Mouse (Mus musculus) lung, embryonic 16.5 days (tissue): Measurements from ENCODE around the gene Plcd4. TPM values are rescaled to one million over a fixed set of nuclear protein-coding genes. Genes with fewer than 3 reads are reported as not detected.

Experiments used
- ATAC-seq: fragments of 200-750 bp; cut with Nextera tagmentation; 2 replicates; pipeline ENCODE4 v1.8.0; 2017; ENCODE audit warnings: low read depth, mild to moderate bottlenecking, moderate library complexity
- H3K27ac ChIP-seq: fragments of 300-500 bp; sonication (generic); 2 replicates; pipeline ENCODE4 v1.5.1; 2014; ENCODE audit warnings: mild to moderate bottlenecking, control low read depth, low read length
- H3K27me3 ChIP-seq: fragments of 300-500 bp; sonication (generic); 2 replicates; pipeline ENCODE4 v1.6.1; 2014; ENCODE audit warnings: low read depth, low read length, mixed read lengths; ENCODE audit not compliant: control insufficient read depth, insufficient read depth
- H3K36me3 ChIP-seq: fragments of 300-500 bp; sonication (generic); 2 replicates; pipeline ENCODE4 v1.6.1; 2014; ENCODE audit warnings: low read length; ENCODE audit not compliant: control insufficient read depth, insufficient read depth
- H3K4me1 ChIP-seq: fragments of 300-500 bp; sonication (generic); replicated peaks from 2 replicates; pipeline ENCODE4 v1.6.1; 2014; ENCODE audit warnings: low read length, mixed read lengths; ENCODE audit not compliant: control insufficient read depth, insufficient read depth
- H3K4me2 ChIP-seq: fragments of 300-500 bp; sonication (generic); 2 replicates; pipeline ENCODE4 v1.6.1; 2014; ENCODE audit warnings: low read depth, low read length, control low read depth
- H3K4me3 ChIP-seq: fragments of 300-500 bp; sonication (generic); 2 replicates; pipeline ENCODE4 v1.5.1; 2014; ENCODE audit warnings: mild to moderate bottlenecking, low read length, control low read depth
- H3K9ac ChIP-seq: fragments of 300-500 bp; sonication (generic); 2 replicates; pipeline ENCODE4 v1.6.1; 2014; ENCODE audit warnings: low read length, control low read depth
- H3K9me3 ChIP-seq: fragments of 300-500 bp; sonication (generic); 2 replicates; pipeline ENCODE4 v1.6.1; 2016; ENCODE audit warnings: low read length; ENCODE audit not compliant: control insufficient read depth
- WGBS: fragments of 180-500 bp; shearing (Covaris S2); extraction: QIAGEN DNeasy Blood & Tissue Kit; methylation state at CpG from one replicate; pipeline ENCODE4 v1.1.7; 2014; 5-methylcytosine and 5-hydroxymethylcytosine counted together
- polyA plus RNA-seq: library from polyadenylated mRNA; unstranded; fragments of >200 nt; fragmentation: Nextera tagmentation; extraction: Ambion mirVana; gene quantifications from 2 replicates; pipeline ENCODE4 v1.2.1, GENCODE M21; 2015

The Plcd4 gene
- polyA plus RNA-seq, 1 experiment from 2014 or later, result 0.40 TPM

DNA sequence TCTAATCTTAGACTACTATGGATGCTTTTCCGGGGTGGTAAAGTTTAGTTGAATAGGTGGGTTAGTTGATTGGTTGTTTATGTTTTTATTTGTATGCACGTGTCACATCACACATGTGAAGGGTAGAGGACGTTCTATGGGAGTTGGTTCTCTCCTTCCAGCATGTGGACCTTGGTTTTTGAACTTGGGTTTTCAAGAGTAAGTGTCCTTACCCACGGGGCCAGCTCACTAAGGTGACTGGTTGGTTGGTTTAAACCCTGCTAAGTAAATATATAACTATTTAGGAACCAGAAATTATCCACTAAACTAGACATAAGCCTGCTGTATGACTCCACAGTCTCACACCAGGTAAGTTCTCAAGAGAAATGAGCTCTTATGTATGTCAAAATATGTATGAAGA is 17.9 kb upstream of the Plcd4 start:
- no peak overlapping the region for H3K9ac ChIP-seq
- ATAC-seq, result no peak

DNA sequence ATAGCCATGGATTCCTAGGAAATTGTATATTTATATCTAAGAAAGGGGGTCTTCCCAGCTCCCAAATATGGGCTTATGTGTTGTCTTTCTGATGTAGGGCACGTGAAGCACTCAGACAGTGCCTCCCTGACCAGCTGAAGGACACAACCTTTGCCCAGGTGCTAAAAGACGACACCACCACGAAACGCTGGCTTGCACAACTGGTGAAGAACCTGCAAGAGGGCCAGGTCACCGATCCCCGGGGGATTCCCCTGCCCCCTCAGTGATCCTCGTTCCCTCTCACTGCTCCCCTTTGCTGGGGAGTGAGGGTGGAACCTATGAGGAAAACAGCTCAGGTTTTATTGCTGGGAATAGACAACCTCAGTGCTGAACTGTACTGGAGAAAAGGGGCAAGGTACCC is 14.1 kb upstream of the Plcd4 start:
- Histone ChIP-seq H3K4me1 (no peaks in the 10 kb centered on the region), H3K4me3 (no peak overlapping the region), H3K9me3 (no peaks in the 10 kb centered on the region), H3K4me2 (no peak overlapping the region), H3K27me3 (no peaks in the 10 kb centered on the region), H3K9ac (no peak overlapping the region), H3K27ac (no peak overlapping the region), H3K36me3 (peaks cover 55% of the 10 kb centered on the region)
- WGBS, result 84% methylated on average over 7 of the region's 7 CpGs
- ATAC-seq, result no peak

More for the DNA sequence above, 17.9 kb upstream of the Plcd4 start:
- no peaks in the 10 kb centered on the region for H3K27me3 ChIP-seq
- H3K36me3 ChIP-seq, result peaks cover 57% of the 10 kb centered on the region
- WGBS, result 89% methylated on average over 4 of the region's 4 CpGs
- no peak overlapping the region for H3K4me2 ChIP-seq
- no peak overlapping the region for H3K4me3 ChIP-seq
- no peaks in the 10 kb centered on the region for H3K4me1 ChIP-seq
- H3K27ac ChIP-seq, result no peak overlapping the region
- no peaks in the 10 kb centered on the region for H3K9me3 ChIP-seq

DNA sequence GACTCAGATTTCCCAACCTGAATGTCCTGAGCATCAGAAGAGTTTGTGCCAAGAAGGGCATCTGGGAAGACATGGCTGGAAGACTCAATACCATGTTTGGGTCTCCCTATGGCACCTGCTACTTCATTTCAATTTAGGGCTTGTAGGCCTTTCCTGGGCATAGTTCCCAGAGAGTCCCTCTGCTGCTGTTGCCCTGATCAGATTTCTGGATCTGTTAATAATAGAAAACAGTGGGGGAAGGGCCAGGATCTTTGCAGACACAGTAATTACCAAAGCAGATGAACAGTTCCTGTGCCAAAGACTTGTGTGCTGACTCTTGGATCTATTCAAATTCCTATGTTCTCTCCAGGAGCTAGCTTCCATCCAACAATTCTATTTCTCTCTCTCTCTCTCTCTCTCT is 4.0 kb upstream of the Plcd4 start:
- Histone ChIP-seq H3K27ac (no peak overlapping the region), H3K9me3 (no peaks in the 10 kb centered on the region), H3K36me3 (no peaks in the 10 kb centered on the region), H3K4me2 (no peak overlapping the region), H3K4me1 (no peaks in the 10 kb centered on the region), H3K4me3 (no peak overlapping the region), H3K27me3 (no peaks in the 10 kb centered on the region), H3K9ac (no peak overlapping the region)
- ATAC-seq, result no peak

DNA sequence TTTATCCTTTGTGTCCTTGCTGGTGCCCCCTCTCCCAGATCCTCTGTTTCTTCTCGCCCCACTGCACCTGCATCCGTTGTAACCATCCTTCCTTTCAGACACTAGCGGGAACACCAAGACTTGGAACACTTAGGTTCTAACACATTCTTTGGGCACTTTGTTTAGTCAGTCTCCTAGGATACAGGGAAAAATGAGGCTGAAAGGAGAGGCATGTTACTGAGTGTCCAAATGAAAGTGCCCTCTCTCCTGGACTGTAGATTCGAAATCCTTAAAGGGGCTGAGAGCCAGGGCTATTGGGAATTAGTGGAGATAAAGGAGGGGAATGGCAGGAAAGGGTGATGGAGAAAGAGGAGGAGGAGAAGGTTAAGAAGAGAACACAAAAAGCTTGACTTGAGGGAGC is 1.5 kb downstream of the Plcd4 start, which contains the start of gene Usp37:
TSS of gene Usp37 (minus strand) at position 101 of the 400 bp plus-strand sequence.
- H3K9ac ChIP-seq, result no peak within 1 kb of the TSS
- no peaks in the 10 kb centered on the region for H3K36me3 ChIP-seq
- no peaks in the 10 kb centered on the region for H3K9me3 ChIP-seq
- H3K27ac ChIP-seq, result no peak within 1 kb of the TSS
- no peak within 1 kb of the TSS for H3K4me2 ChIP-seq
- no peaks in the 10 kb centered on the region for H3K4me1 ChIP-seq
- WGBS, result 66% methylated on average over 4 of the region's 4 CpGs
- no peak within 1 kb of the TSS for H3K4me3 ChIP-seq
- no peak for ATAC-seq
- no peaks in the 10 kb centered on the region for H3K27me3 ChIP-seq

DNA sequence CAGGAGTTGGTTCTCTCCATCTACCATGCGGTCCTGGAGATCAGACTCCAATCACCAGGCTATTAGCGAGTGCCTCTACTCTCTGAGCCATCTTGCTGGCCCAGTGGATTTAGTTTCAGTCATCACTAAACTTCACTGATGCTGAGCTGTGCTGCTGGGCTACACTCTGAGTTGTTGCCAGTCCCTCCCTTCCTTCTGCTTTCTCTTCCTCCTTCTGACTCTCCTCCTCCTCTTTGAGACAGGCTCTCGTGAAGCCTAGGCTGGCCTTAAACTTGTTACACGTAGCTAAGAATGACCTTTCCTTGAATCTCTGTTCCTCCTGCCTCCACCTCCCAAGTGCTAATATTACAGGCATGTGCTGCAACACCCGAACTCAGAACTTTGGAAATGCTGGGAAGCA is 16.4 kb downstream of the Plcd4 start:
- Histone ChIP-seq H3K4me1 (no peaks in the 10 kb centered on the region), H3K4me2 (no peak overlapping the region), H3K27ac (no peak overlapping the region), H3K4me3 (no peak overlapping the region), H3K9ac (no peak overlapping the region), H3K36me3 (no peaks in the 10 kb centered on the region), H3K9me3 (no peaks in the 10 kb centered on the region), H3K27me3 (no peaks in the 10 kb centered on the region)
- ATAC-seq, result no peak
- 77% methylated on average over 5 of the region's 5 CpGs for WGBS

DNA sequence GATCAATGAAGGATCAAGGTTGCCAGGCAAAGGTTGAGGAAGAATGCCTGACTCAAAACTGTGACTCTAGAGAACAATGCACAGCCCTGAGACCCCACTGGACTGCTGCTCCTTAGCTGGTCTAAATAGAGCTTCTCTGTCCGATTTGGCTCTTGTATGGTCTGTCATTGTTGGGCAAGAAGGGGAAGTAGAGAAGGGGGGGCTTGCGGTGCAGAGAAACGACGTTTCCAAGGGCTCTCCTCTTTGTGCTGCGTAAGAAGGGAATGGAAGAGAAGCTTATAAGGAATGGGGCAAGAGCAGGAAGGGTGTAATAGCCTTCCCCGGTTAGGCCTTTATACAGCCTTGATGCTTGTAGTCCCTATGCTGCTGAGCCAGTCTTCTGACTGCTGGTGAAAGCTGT is 23.1 kb downstream of the Plcd4 start:
- Histone ChIP-seq H3K36me3 (peaks cover 39% of the 10 kb centered on the region), H3K9me3 (no peaks in the 10 kb centered on the region), H3K9ac (no peak overlapping the region), H3K27ac (no peak overlapping the region), H3K27me3 (no peaks in the 10 kb centered on the region), H3K4me1 (no peaks in the 10 kb centered on the region), H3K4me2 (no peak overlapping the region), H3K4me3 (no peak overlapping the region)
- ATAC-seq, result no peak
- 96% methylated on average over 6 of the region's 6 CpGs for WGBS

DNA sequence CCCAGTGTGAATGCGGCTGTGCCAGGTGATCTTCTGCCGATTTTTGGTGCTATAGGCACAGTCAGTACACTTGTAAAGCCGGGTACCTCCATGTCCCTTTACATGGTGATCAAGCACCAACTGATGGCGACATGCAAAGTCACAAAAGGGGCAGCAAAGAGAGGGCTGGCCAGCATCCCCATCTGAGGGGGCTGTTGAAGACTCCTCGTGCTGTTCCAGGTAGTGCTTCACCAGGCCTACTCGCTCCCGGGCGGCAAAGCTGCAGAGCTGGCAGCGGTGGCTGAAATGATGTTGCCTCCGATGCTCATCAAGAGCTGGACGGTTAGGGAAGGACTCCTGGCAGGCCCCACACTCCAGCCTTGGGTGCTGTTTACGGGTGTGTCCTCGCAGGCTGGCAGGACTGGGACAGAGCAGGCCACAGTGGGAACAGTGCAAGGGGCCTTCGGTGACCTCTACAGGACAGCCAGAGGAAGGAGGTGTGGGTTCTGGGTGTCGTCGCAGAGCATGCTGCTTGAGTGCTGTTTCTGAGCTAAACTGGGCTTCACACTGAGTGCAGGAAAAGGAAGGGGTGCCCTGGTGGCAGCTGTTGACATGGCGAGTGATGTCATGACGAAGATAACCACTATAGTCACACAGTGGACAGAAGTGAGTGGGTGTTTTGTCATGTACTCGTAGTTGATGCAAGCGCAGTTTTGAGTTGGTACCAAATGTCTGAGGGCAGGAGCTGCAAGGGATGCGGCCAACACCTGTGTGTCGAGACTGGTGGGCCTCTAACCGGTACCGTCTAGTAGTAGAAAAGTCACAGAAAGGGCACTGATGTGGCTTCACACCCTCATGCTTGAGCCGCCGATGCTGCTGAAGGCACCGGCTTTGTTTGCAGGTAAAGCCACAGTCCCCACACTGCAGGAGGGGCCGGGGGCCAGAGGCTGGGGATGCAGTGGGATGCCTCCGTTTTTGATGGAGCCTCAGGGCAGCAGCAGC is 27.3 kb downstream of the Plcd4 start:
- no peak overlapping the region for H3K9ac ChIP-seq
- no peaks in the 10 kb centered on the region for H3K27me3 ChIP-seq
- H3K4me2 ChIP-seq, result no peak overlapping the region
- no peak overlapping the region for H3K4me3 ChIP-seq
- no peak overlapping the region for H3K27ac ChIP-seq
- H3K36me3 ChIP-seq, result peaks cover 54% of the 10 kb centered on the region
- no peaks in the 10 kb centered on the region for H3K4me1 ChIP-seq
- ATAC-seq, result no peak
- no peaks in the 10 kb centered on the region for H3K9me3 ChIP-seq
- WGBS, result 90% methylated on average over 29 of the region's 29 CpGs

DNA sequence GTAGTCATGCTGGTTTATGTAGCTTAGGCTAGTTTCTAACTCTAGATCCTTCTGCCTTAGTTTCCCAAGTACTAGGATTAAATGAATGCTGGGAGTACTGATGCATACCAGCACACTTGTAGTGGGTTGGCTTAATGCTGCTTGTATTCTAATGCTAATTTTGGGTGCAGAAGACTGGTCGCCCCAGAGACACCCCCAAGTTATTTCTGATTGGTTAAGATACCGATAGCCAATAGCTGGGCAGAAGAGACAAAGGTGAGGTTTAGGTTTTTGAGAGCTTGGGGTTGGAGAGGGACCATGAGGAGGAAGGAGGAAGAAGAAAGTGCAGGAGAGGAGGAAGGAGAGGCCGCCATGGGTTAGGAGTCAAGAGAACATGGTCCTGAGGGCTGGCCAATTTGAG is 39.9 kb downstream of the Plcd4 start:
- Histone ChIP-seq H3K27me3 (no peaks in the 10 kb centered on the region), H3K27ac (no peak overlapping the region), H3K4me2 (no peak overlapping the region), H3K9me3 (no peaks in the 10 kb centered on the region), H3K36me3 (peaks cover 16% of the 10 kb centered on the region), H3K4me1 (peaks cover 11% of the 10 kb centered on the region), H3K4me3 (no peak overlapping the region), H3K9ac (no peak overlapping the region)
- WGBS, result 72% methylated on average over 3 of the region's 3 CpGs
- no peak for ATAC-seq

DNA sequence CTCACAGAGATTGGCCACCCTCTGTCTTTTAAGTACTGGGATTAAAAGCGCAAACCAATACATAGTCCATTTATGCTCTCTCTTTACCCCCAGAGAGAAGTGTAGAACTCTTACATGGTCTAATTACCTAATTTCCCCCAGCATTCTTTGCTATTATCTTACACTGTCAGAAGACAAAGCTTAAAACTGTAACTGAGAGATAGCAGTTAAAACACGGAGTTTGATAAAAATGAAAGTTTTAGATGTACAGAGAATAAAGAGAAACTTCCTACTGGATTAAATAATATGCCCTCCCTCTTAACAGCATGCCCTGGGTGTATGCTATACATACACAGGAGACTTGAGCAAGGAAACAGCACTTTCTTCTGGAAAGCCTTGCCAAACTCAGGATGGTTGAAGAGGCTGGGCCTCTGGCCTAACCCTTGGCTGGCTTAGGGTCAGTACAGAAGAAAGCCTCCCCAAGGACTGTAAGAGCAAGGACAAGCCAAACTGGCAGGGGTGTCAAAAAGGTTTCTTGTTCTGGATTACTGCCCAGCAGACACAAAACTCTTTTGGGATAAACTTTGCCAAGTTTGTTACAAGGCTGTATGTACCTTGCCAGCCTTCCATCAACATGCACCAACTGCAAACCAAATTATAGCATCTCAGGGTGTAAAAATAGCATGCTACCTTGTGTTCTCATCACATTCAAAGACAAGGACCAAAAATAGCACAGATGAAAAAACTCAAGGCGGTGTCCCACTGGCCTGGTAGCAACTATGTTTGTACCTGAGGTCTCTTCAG is 42.1 kb downstream of the Plcd4 start:
- Histone ChIP-seq H3K27me3 (no peaks in the 10 kb centered on the region), H3K4me2 (no peak overlapping the region), H3K36me3 (peaks cover 12% of the 10 kb centered on the region), H3K4me3 (no peak overlapping the region), H3K27ac (no peak overlapping the region), H3K9me3 (no peaks in the 10 kb centered on the region), H3K4me1 (peaks cover 15% of the 10 kb centered on the region), H3K9ac (no peak overlapping the region)
- ATAC-seq, result no peak
- WGBS, result 87% methylated on average over 3 of the region's 3 CpGs
